Mouse (Mus musculus): Measurements from ENCODE around the gene Tagln3. TPM values are rescaled to one million over a fixed set of nuclear protein-coding genes. Genes with fewer than 3 reads are reported as not detected.

The Tagln3 gene
- total and polyA plus RNA-seq, 3 experiments: not detected

GRCm38 (mm10) chr16:45737880-45738279, 13.5 kb upstream of the Tagln3 start:
- Histone ChIP-seq H3K27me3 (ENCODE audit: control insufficient read depth in 1 of 2, insufficient read depth in 2 of 2, low read length in 2 of 2) (no peaks in the 10 kb centered on the region), H3K27ac (ENCODE audit: control insufficient read depth, low read depth, low read length) (no peak overlapping the region), H3K9me3 (replicated peaks; ENCODE audit: insufficient read depth, low read length) (no peaks in the 10 kb centered on the region), H3K36me3 (ENCODE audit: control insufficient read depth in 1 of 2, insufficient read depth in 2 of 2, low read length in 2 of 2) (peaks cover 4 to 14% of the 10 kb centered on the region in 2 experiments; a peak in 3 of 4 replicates), H3K79me2 (ENCODE audit: control insufficient read depth, insufficient read depth, low read length, poor library complexity) (peaks cover 10% of the 10 kb centered on the region), H3K4me1 (ENCODE audit: control insufficient read depth in 1 of 2, insufficient read depth in 2 of 2, low read length in 2 of 2) (no peaks in the 10 kb centered on the region; a peak in 1 of 4 replicates), H3K9ac (ENCODE audit: control insufficient read depth, low read depth, low read length, poor library complexity, severe bottlenecking) (no peak overlapping the region), H3K4me3 (ENCODE audit: control insufficient read depth in 1 of 2, insufficient read depth in 1 of 2, low read depth in 2 of 2, low read length in 2 of 2) (no peak overlapping the region)
- TF ChIP-seq MAFK (IDR thresholded peaks at IDR 0.05; ENCODE audit: borderline replicate concordance, low read depth, low read length): no peak
- no peak for TF ChIP-seq ZC3H11A (IDR thresholded peaks at IDR 0.05; ENCODE audit: low read depth, low read length)
- TF ChIP-seq CHD2 (IDR thresholded peaks at IDR 0.05; ENCODE audit: low read length): no peak
- TF ChIP-seq TBP (IDR thresholded peaks at IDR 0.05; ENCODE audit: low read depth, low read length): no peak
- TF ChIP-seq MAX (IDR thresholded peaks at IDR 0.05; ENCODE audit: low read length): no peak
- TF ChIP-seq MEF2A (IDR thresholded peaks at IDR 0.05; ENCODE audit: extremely low read depth, insufficient replicate concordance, low read depth, low read length, poor library complexity, severe bottlenecking): no peak
- no peak for TF ChIP-seq BHLHE40 (IDR thresholded peaks at IDR 0.05; ENCODE audit: borderline replicate concordance, low read depth, low read length)
- no peak for TF ChIP-seq JUND (IDR thresholded peaks at IDR 0.05; ENCODE audit: low read depth, low read length)
- no peak for TF ChIP-seq CHD1 (IDR thresholded peaks at IDR 0.05; ENCODE audit: low read depth, low read length)
- TF ChIP-seq EP300 (IDR thresholded peaks at IDR 0.05; ENCODE audit: low read depth in 1 of 2, low read length in 2 of 2): no peak
- TF ChIP-seq SIN3A (IDR thresholded peaks at IDR 0.05; ENCODE audit: low read length): no peak
- no peak for TF ChIP-seq ZMIZ1 (IDR thresholded peaks at IDR 0.05; ENCODE audit: low read depth, low read length)
- TF ChIP-seq TAL1 (IDR thresholded peaks at IDR 0.05; ENCODE audit: low read length): no peak
- TF ChIP-seq KAT2A (conservative IDR thresholded peaks at IDR 0.05; ENCODE audit: low read depth, low read length): no peak
- TF ChIP-seq TCF12 (IDR thresholded peaks at IDR 0.05; ENCODE audit: low read depth, low read length): no peak
- TF ChIP-seq GABPA (IDR thresholded peaks at IDR 0.05; ENCODE audit: low read depth, low read length): no peak
- no peak for TF ChIP-seq MYB (IDR thresholded peaks at IDR 0.05; ENCODE audit: low read depth, low read length)
- no peak for TF ChIP-seq RAD21 (IDR thresholded peaks at IDR 0.05; ENCODE audit: low read depth, low read length)
- no peak for TF ChIP-seq MXI1 (IDR thresholded peaks at IDR 0.05; ENCODE audit: low read depth, low read length)
- DNase-seq (ENCODE audit: low read depth, low spot score): no peak

- no peak for DNase-seq (ENCODE audit: low read depth, low spot score)
- H3K36me3 ChIP-seq (ENCODE audit: control insufficient read depth in 1 of 2, insufficient read depth in 2 of 2, low read length in 2 of 2): peaks cover 4 to 14% of the 10 kb centered on the region in 2 experiments; a peak in 3 of 4 replicates
Observed at GRCm38 (mm10) chr16:45736724-45737123, 12.3 kb upstream of the Tagln3 start.

More at GRCm38 (mm10) chr16:45736724-45737123, 12.3 kb upstream of the Tagln3 start:
- Histone ChIP-seq H3K4me3 (ENCODE audit: control insufficient read depth in 1 of 2, insufficient read depth in 1 of 2, low read depth in 2 of 2, low read length in 2 of 2) (no peak overlapping the region), H3K27ac (ENCODE audit: control insufficient read depth, low read depth, low read length) (no peak overlapping the region), H3K79me2 (ENCODE audit: control insufficient read depth, insufficient read depth, low read length, poor library complexity) (peaks cover 6% of the 10 kb centered on the region; the same call in 1 of the 2 replicates), H3K4me1 (ENCODE audit: control insufficient read depth in 1 of 2, insufficient read depth in 2 of 2, low read length in 2 of 2) (no peaks in the 10 kb centered on the region; a peak in 1 of 4 replicates), H3K9me3 (replicated peaks; ENCODE audit: insufficient read depth, low read length) (no peaks in the 10 kb centered on the region), H3K9ac (ENCODE audit: control insufficient read depth, low read depth, low read length, poor library complexity, severe bottlenecking) (no peak overlapping the region), H3K27me3 (ENCODE audit: control insufficient read depth in 1 of 2, insufficient read depth in 2 of 2, low read length in 2 of 2) (no peaks in the 10 kb centered on the region)
- no peak for TF ChIP-seq EP300 (IDR thresholded peaks at IDR 0.05; ENCODE audit: low read depth in 1 of 2, low read length in 2 of 2)
- TF ChIP-seq GATA1 (IDR thresholded peaks at IDR 0.05; ENCODE audit: low read depth, low read length): no peak
- TF ChIP-seq JUND (IDR thresholded peaks at IDR 0.05; ENCODE audit: low read depth, low read length): no peak
- no peak for TF ChIP-seq HCFC1 (IDR thresholded peaks at IDR 0.05; ENCODE audit: low read depth, low read length)
- TF ChIP-seq USF1 (IDR thresholded peaks at IDR 0.05; ENCODE audit: low read depth, low read length): no peak
- TF ChIP-seq MAFK (IDR thresholded peaks at IDR 0.05; ENCODE audit: borderline replicate concordance, low read depth, low read length): no peak
- TF ChIP-seq RCOR1 (IDR thresholded peaks at IDR 0.05; ENCODE audit: low read depth, low read length): no peak
- TF ChIP-seq MAZ (IDR thresholded peaks at IDR 0.05; ENCODE audit: low read depth, low read length): no peak
- no peak for TF ChIP-seq GABPA (IDR thresholded peaks at IDR 0.05; ENCODE audit: low read depth, low read length)
- no peak for TF ChIP-seq POLR2AphosphoS2 (IDR thresholded peaks at IDR 0.05; ENCODE audit: low read length)
